Mouse (Mus musculus) macrophage (primary cell): Measurements from ENCODE around the gene Ism1. TPM values are rescaled to one million over a fixed set of nuclear protein-coding genes. Genes with fewer than 3 reads are reported as not detected.

Experiments
- polyA plus RNA-seq: library from polyadenylated mRNA; stranded (reverse); fragments of 250-400 nt; gene quantifications from 3 replicates; pipeline ENCODE4 v1.2.4, GENCODE M21; 2018; ENCODE audit warnings: inconsistent platforms

Gene Ism1
- polyA plus RNA-seq, 1 experiment from 2014 or later: not detected

Other genes with a start within 250 kb of the Ism1 start
- not detected in 3 replicates for gene Sptlc3, start 184.3 kb upstream of the Ism1 start, polyA plus RNA-seq